Mouse (Mus musculus): Measurements from ENCODE around the gene Cldn34b2.
"Not testable (repeated sequence)": the region's sequence is repeated elsewhere in the genome, so short reads cannot be mapped to it uniquely, and the experiment has no call there.

Gene Cldn34b2

GRCm38 (mm10) chrX:155128312-155128711 lies at the start of gene Cldn34b2:
Cldn34b2 (minus strand) TSS chrX:155128412.
- DNase-seq (ENCODE audit: low spot score) = not testable (repeated sequence)

- no peak for DNase-seq (ENCODE audit: low spot score)
Observed at GRCm38 (mm10) chrX:155177640-155178039, 49.4 kb upstream of the Cldn34b2 start.

GRCm38 (mm10) chrX:155177230-155177629 lies 49.0 kb upstream of the Cldn34b2 start:
- DNase-seq (ENCODE audit: low spot score) = no peak

GRCm38 (mm10) chrX:155175568-155175967 lies 47.4 kb upstream of the Cldn34b2 start:
- no peak for DNase-seq (ENCODE audit: low spot score)

- DNase-seq (ENCODE audit: low spot score) = no peak
Observed at GRCm38 (mm10) chrX:155172310-155172709, 44.1 kb upstream of the Cldn34b2 start.

GRCm38 (mm10) chrX:155171754-155172153 lies 43.5 kb upstream of the Cldn34b2 start:
- no peak for DNase-seq (ENCODE audit: low spot score)

- DNase-seq (ENCODE audit: low spot score) = no peak
Observed at GRCm38 (mm10) chrX:155169886-155170285, 41.7 kb upstream of the Cldn34b2 start.

GRCm38 (mm10) chrX:155167667-155168066 lies 39.5 kb upstream of the Cldn34b2 start:
- DNase-seq (ENCODE audit: low spot score) = no peak

GRCm38 (mm10) chrX:155166313-155166712 lies 38.1 kb upstream of the Cldn34b2 start:
- DNase-seq (ENCODE audit: low spot score) = no peak

GRCm38 (mm10) chrX:155163553-155163952 lies 35.3 kb upstream of the Cldn34b2 start:
- DNase-seq (ENCODE audit: low spot score) = no peak

- no peak for DNase-seq (ENCODE audit: low spot score)
Observed at GRCm38 (mm10) chrX:155151868-155152267, 23.7 kb upstream of the Cldn34b2 start.

GRCm38 (mm10) chrX:155144718-155145117 lies 16.5 kb upstream of the Cldn34b2 start:
- DNase-seq (ENCODE audit: low spot score) = peak; percentile 62

- DNase-seq (ENCODE audit: low spot score) = peak; percentile 3
Observed at GRCm38 (mm10) chrX:155098024-155098423, 30.2 kb downstream of the Cldn34b2 start.

GRCm38 (mm10) chrX:155093566-155093965 lies 34.6 kb downstream of the Cldn34b2 start, which contains the start of gene Magea2:
Magea2 (minus strand) TSS chrX:155093666.
- DNase-seq (ENCODE audit: low spot score) = not testable (repeated sequence)

GRCm38 (mm10) chrX:155089693-155090092 lies 38.5 kb downstream of the Cldn34b2 start, which contains the start of gene Magea1:
Magea1 (minus strand) TSS chrX:155089793.
- DNase-seq (ENCODE audit: low spot score) = not testable (repeated sequence)
